Mouse (Mus musculus): ENCODE measurements around the gene Cxcl1. TPM values are rescaled to one million over a fixed set of nuclear protein-coding genes. Genes with fewer than 3 reads are reported as not detected.
"Not testable (repeated sequence)": the region's sequence is repeated elsewhere in the genome, so short reads cannot be mapped to it uniquely, and the experiment has no call there.

Cxcl1 gene
- polyA plus RNA-seq (2014; fragmentation: Nextera tagmentation; extraction: Ambion mirVana): not detected in 2 replicates

GRCm38 (mm10) chr5:90890519-90891463 lies at the start of gene Cxcl1:
Gene Cxcl1, plus strand, starts transcription at chr5:90891241.
- H3K36me3 ChIP-seq (ENCODE audit: control insufficient read depth, insufficient read depth, low read length): no peaks in the 10 kb centered on the region

GRCm38 (mm10) chr5:90843891-90844290 lies 47.1 kb upstream of the Cxcl1 start:
- DNase-seq (ENCODE audit: low spot score): no peak
- Histone ChIP-seq H3K27ac (ENCODE audit: low read depth, low read length) (no peak overlapping the region), H3K4me3 (ENCODE audit: low read depth, low read length) (no peak overlapping the region), H3K27me3 (ENCODE audit: control insufficient read depth, insufficient read depth, low read length) (no peaks in the 10 kb centered on the region), H3K4me2 (ENCODE audit: low read depth, low read length, severe bottlenecking) (no peak overlapping the region), H3K4me1 (replicated peaks; ENCODE audit: control insufficient read depth, insufficient read depth, low read length) (no peaks in the 10 kb centered on the region), H3K9me3 (ENCODE audit: control insufficient read depth, low read length) (no peaks in the 10 kb centered on the region), H3K36me3 (ENCODE audit: control insufficient read depth, insufficient read depth, low read length) (no peaks in the 10 kb centered on the region), H3K9ac (ENCODE audit: low read length) (no peak overlapping the region)
- no peak for ATAC-seq (replicated peaks; ENCODE audit: low FRiP score)
- WGBS: 88% methylated on average over 3 of the region's 3 CpGs

More at GRCm38 (mm10) chr5:90890519-90891463, at the start of gene Cxcl1:
- H3K4me3 ChIP-seq (ENCODE audit: low read depth, low read length): peak within 1 kb of the TSS; percentile 38
- WGBS: 11% methylated on average over 30 of the region's 30 CpGs
- H3K4me1 ChIP-seq (replicated peaks; ENCODE audit: control insufficient read depth, insufficient read depth, low read length): no peaks in the 10 kb centered on the region; the same call in 1 of the 2 replicates
- H3K27ac ChIP-seq (ENCODE audit: low read depth, low read length): no peak within 1 kb of the TSS
- H3K9ac ChIP-seq (ENCODE audit: low read length): peak within 1 kb of the TSS; percentile 60
- ATAC-seq (replicated peaks; ENCODE audit: low FRiP score): peak; percentile 83
- DNase-seq (ENCODE audit: low spot score): peak; percentile 66
- no peaks in the 10 kb centered on the region for H3K27me3 ChIP-seq (ENCODE audit: control insufficient read depth, insufficient read depth, low read length)
- no peaks in the 10 kb centered on the region for H3K9me3 ChIP-seq (ENCODE audit: control insufficient read depth, low read length)
- H3K4me2 ChIP-seq (ENCODE audit: low read depth, low read length, severe bottlenecking): peak within 1 kb of the TSS; percentile 91

GRCm38 (mm10) chr5:90850096-90850495 lies 40.9 kb upstream of the Cxcl1 start:
- not testable (repeated sequence) for H3K4me2 ChIP-seq (ENCODE audit: low read depth, low read length, severe bottlenecking); H3K36me3 ChIP-seq (ENCODE audit: control insufficient read depth, insufficient read depth, low read length); H3K9me3 ChIP-seq (ENCODE audit: control insufficient read depth, low read length); H3K4me1 ChIP-seq (replicated peaks; ENCODE audit: control insufficient read depth, insufficient read depth, low read length); H3K4me3 ChIP-seq (ENCODE audit: low read depth, low read length); H3K9ac ChIP-seq (ENCODE audit: low read length); H3K27me3 ChIP-seq (ENCODE audit: control insufficient read depth, insufficient read depth, low read length); DNase-seq (ENCODE audit: low spot score); ATAC-seq (replicated peaks; ENCODE audit: low FRiP score); H3K27ac ChIP-seq (ENCODE audit: low read depth, low read length)
- 92% methylated on average over 7 of the region's 7 CpGs for WGBS

DNA sequence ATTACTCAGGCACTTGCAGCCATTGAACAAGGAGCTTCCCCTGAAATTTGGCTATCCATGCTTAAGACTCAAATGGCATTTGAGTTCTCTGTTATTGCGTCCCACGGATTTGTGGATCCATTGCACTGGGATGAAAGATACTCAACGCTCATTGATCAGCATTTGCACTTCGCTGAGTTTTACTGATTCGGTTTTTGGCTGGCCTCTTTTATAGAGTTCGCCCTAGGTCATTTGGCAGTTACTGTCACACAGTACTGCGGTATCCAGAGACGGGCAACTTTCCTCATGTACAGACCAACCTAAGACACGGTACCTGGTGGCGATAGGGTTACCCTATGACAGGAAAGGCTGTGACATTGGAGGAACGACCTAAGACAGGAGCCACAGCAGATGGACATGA lies 39.6 kb upstream of the Cxcl1 start:
- 94% methylated on average over 11 of the region's 11 CpGs for WGBS
- not testable (repeated sequence) for ATAC-seq (replicated peaks; ENCODE audit: low FRiP score); H3K4me3 ChIP-seq (ENCODE audit: low read depth, low read length); H3K27ac ChIP-seq (ENCODE audit: low read depth, low read length); H3K4me2 ChIP-seq (ENCODE audit: low read depth, low read length, severe bottlenecking); H3K4me1 ChIP-seq (replicated peaks; ENCODE audit: control insufficient read depth, insufficient read depth, low read length); DNase-seq (ENCODE audit: low spot score); H3K9ac ChIP-seq (ENCODE audit: low read length); H3K36me3 ChIP-seq (ENCODE audit: control insufficient read depth, insufficient read depth, low read length); H3K27me3 ChIP-seq (ENCODE audit: control insufficient read depth, insufficient read depth, low read length); H3K9me3 ChIP-seq (ENCODE audit: control insufficient read depth, low read length)

- no peak overlapping the region for H3K9ac ChIP-seq (ENCODE audit: low read length)
- ATAC-seq (replicated peaks; ENCODE audit: low FRiP score): no peak
Observed at GRCm38 (mm10) chr5:90853206-90853605, 37.8 kb upstream of the Cxcl1 start.

GRCm38 (mm10) chr5:90855308-90856230 lies 35.5 kb upstream of the Cxcl1 start:
- H3K27ac ChIP-seq (ENCODE audit: low read depth, low read length): no peak overlapping the region
- H3K4me3 ChIP-seq (ENCODE audit: low read depth, low read length): no peak overlapping the region
- no peaks in the 10 kb centered on the region for H3K27me3 ChIP-seq (ENCODE audit: control insufficient read depth, insufficient read depth, low read length)
- H3K9me3 ChIP-seq (ENCODE audit: control insufficient read depth, low read length): no peaks in the 10 kb centered on the region
- DNase-seq (ENCODE audit: low spot score) (no peak), ATAC-seq (replicated peaks; ENCODE audit: low FRiP score) (no peak)
- no peaks in the 10 kb centered on the region for H3K36me3 ChIP-seq (ENCODE audit: control insufficient read depth, insufficient read depth, low read length)
- H3K9ac ChIP-seq (ENCODE audit: low read length): no peak overlapping the region
- 84% methylated on average over 7 of the region's 7 CpGs for WGBS
- no peak overlapping the region for H3K4me2 ChIP-seq (ENCODE audit: low read depth, low read length, severe bottlenecking)
- H3K4me1 ChIP-seq (replicated peaks; ENCODE audit: control insufficient read depth, insufficient read depth, low read length): no peaks in the 10 kb centered on the region

More at GRCm38 (mm10) chr5:90853206-90853605, 37.8 kb upstream of the Cxcl1 start:
- Histone ChIP-seq H3K27ac (ENCODE audit: low read depth, low read length) (no peak overlapping the region), H3K4me2 (ENCODE audit: low read depth, low read length, severe bottlenecking) (no peak overlapping the region), H3K36me3 (ENCODE audit: control insufficient read depth, insufficient read depth, low read length) (no peaks in the 10 kb centered on the region), H3K9me3 (ENCODE audit: control insufficient read depth, low read length) (no peaks in the 10 kb centered on the region), H3K4me3 (ENCODE audit: low read depth, low read length) (no peak overlapping the region), H3K27me3 (ENCODE audit: control insufficient read depth, insufficient read depth, low read length) (no peaks in the 10 kb centered on the region), H3K4me1 (replicated peaks; ENCODE audit: control insufficient read depth, insufficient read depth, low read length) (no peaks in the 10 kb centered on the region)
- WGBS: 89% methylated on average over 4 of the region's 4 CpGs
- DNase-seq (ENCODE audit: low spot score): no peak

GRCm38 (mm10) chr5:90857463-90857862 lies 33.6 kb upstream of the Cxcl1 start:
- H3K4me2 ChIP-seq (ENCODE audit: low read depth, low read length, severe bottlenecking): no peak overlapping the region
- H3K4me1 ChIP-seq (replicated peaks; ENCODE audit: control insufficient read depth, insufficient read depth, low read length): no peaks in the 10 kb centered on the region
- no peaks in the 10 kb centered on the region for H3K36me3 ChIP-seq (ENCODE audit: control insufficient read depth, insufficient read depth, low read length)
- H3K9me3 ChIP-seq (ENCODE audit: control insufficient read depth, low read length): no peaks in the 10 kb centered on the region
- WGBS: 86% methylated on average over 5 of the region's 5 CpGs
- no peak overlapping the region for H3K27ac ChIP-seq (ENCODE audit: low read depth, low read length)
- H3K27me3 ChIP-seq (ENCODE audit: control insufficient read depth, insufficient read depth, low read length): no peaks in the 10 kb centered on the region
- H3K4me3 ChIP-seq (ENCODE audit: low read depth, low read length): no peak overlapping the region
- H3K9ac ChIP-seq (ENCODE audit: low read length): no peak overlapping the region
- no peak for ATAC-seq (replicated peaks; ENCODE audit: low FRiP score)
- DNase-seq (ENCODE audit: low spot score): no peak

- ATAC-seq (replicated peaks; ENCODE audit: low FRiP score): no peak
- H3K4me1 ChIP-seq (replicated peaks; ENCODE audit: control insufficient read depth, insufficient read depth, low read length): no peaks in the 10 kb centered on the region
- H3K4me3 ChIP-seq (ENCODE audit: low read depth, low read length): no peak overlapping the region
- H3K9ac ChIP-seq (ENCODE audit: low read length): no peak overlapping the region
- H3K4me2 ChIP-seq (ENCODE audit: low read depth, low read length, severe bottlenecking): no peak overlapping the region
- H3K27ac ChIP-seq (ENCODE audit: low read depth, low read length): no peak overlapping the region
- no peak for DNase-seq (ENCODE audit: low spot score)
- no peaks in the 10 kb centered on the region for H3K27me3 ChIP-seq (ENCODE audit: control insufficient read depth, insufficient read depth, low read length)
- no peaks in the 10 kb centered on the region for H3K9me3 ChIP-seq (ENCODE audit: control insufficient read depth, low read length)
- WGBS: 90% methylated on average over 2 of the region's 2 CpGs
- H3K36me3 ChIP-seq (ENCODE audit: control insufficient read depth, insufficient read depth, low read length): no peaks in the 10 kb centered on the region
Observed at GRCm38 (mm10) chr5:90858429-90858828, 32.6 kb upstream of the Cxcl1 start.

Data from forebrain, embryonic 11.5 days (tissue).